Mouse (Mus musculus): Measurements from ENCODE around the gene Tmem235. TPM values are rescaled to one million over a fixed set of nuclear protein-coding genes. Genes with fewer than 3 reads are reported as not detected.

Gene Tmem235
- total and polyA plus RNA-seq, 2 experiments = not detected

GRCm38 (mm10) chr11:117820173-117820572 lies 40.4 kb upstream of the Tmem235 start:
- H3K36me3 ChIP-seq (ENCODE audit: control insufficient read depth, insufficient read depth, low read length) = peaks cover 4% of the 10 kb centered on the region; the same call in 1 of the 2 replicates
- H3K9ac ChIP-seq (ENCODE audit: low read depth, low read length) = no peak overlapping the region
- peaks cover 25% of the 10 kb centered on the region for H3K4me1 ChIP-seq (ENCODE audit: control insufficient read depth, insufficient read depth, low read length)
- 0 out of 2 replicates have a peak, but pooled peaks cover 4% of the 10 kb centered on the region for H3K79me2 ChIP-seq (ENCODE audit: control insufficient read depth, insufficient read depth, low read length)
- DNase-seq (ENCODE audit: extremely low read depth, low read depth, low spot score) = no peak
- no peak overlapping the region for H3K27ac ChIP-seq (replicated peaks; ENCODE audit: insufficient read depth, low read depth, low read length)
- TF ChIP-seq POLR2A (IDR thresholded peaks at IDR 0.05; ENCODE audit: extremely low read depth, insufficient read depth, low read length) = no peak
- no peak for TF ChIP-seq CTCF (IDR thresholded peaks at IDR 0.05; ENCODE audit: low read depth, low read length)
- 59% methylated on average over 7 of the region's 7 CpGs for WGBS
- no peak overlapping the region for H3K4me3 ChIP-seq (ENCODE audit: insufficient read depth, low read depth, low read length)
- H3K27me3 ChIP-seq (ENCODE audit: control insufficient read depth, insufficient read depth, low read length) = no peaks in the 10 kb centered on the region

- no peaks in the 10 kb centered on the region for H3K27me3 ChIP-seq (ENCODE audit: control insufficient read depth, insufficient read depth, low read length)
- TF ChIP-seq POLR2A (IDR thresholded peaks at IDR 0.05; ENCODE audit: extremely low read depth, insufficient read depth, low read length) = no peak
- TF ChIP-seq CTCF (IDR thresholded peaks at IDR 0.05; ENCODE audit: low read depth, low read length) = no peak
- no peak overlapping the region for H3K4me3 ChIP-seq (ENCODE audit: insufficient read depth, low read depth, low read length)
- peak; percentile 60 for DNase-seq (ENCODE audit: extremely low read depth, low read depth, low spot score)
- no peaks in the 10 kb centered on the region for H3K79me2 ChIP-seq (ENCODE audit: control insufficient read depth, insufficient read depth, low read length)
- no peak overlapping the region for H3K9ac ChIP-seq (ENCODE audit: low read depth, low read length)
- peaks cover 3% of the 10 kb centered on the region; the same call in 1 of the 2 replicates for H3K36me3 ChIP-seq (ENCODE audit: control insufficient read depth, insufficient read depth, low read length)
- H3K4me1 ChIP-seq (ENCODE audit: control insufficient read depth, insufficient read depth, low read length) = peaks cover 25% of the 10 kb centered on the region
- no peak overlapping the region for H3K27ac ChIP-seq (replicated peaks; ENCODE audit: insufficient read depth, low read depth, low read length)
- WGBS = 29% methylated on average over 9 of the region's 9 CpGs
Observed at GRCm38 (mm10) chr11:117821868-117822267, 38.7 kb upstream of the Tmem235 start.

DNA sequence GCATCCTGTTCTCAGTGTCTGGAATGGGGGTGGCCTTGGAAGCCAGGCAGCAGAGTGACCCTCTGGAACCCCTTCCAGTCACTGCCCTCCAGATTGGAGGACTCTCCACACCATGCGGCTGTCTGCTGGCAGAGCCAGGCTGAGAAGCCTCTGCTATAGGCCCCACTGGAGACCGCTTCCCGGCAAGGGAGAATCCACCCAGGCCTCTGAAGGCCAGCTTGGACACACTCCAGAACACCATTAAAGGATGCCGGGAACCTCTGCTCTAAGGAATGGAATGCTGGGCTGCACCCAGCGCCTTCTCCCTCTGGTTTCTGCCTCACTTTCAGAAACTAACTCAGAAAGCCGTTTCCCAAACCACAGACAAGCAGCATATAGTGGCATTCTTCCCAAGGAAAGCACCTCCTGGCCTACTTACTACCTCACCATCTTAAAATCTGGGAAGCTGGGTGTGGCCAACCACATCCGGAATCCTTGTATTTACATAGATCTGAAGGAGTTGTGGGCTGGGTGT lies 37.8 kb upstream of the Tmem235 start:
- Histone ChIP-seq H3K27me3 (ENCODE audit: control insufficient read depth, insufficient read depth, low read length) (no peaks in the 10 kb centered on the region), H3K79me2 (ENCODE audit: control insufficient read depth, insufficient read depth, low read length) (no peaks in the 10 kb centered on the region), H3K36me3 (ENCODE audit: control insufficient read depth, insufficient read depth, low read length) (no peaks in the 10 kb centered on the region; the same call in 1 of the 2 replicates), H3K4me1 (ENCODE audit: control insufficient read depth, insufficient read depth, low read length) (peaks cover 30% of the 10 kb centered on the region), H3K9ac (ENCODE audit: low read depth, low read length) (no peak overlapping the region), H3K4me3 (ENCODE audit: insufficient read depth, low read depth, low read length) (no peak overlapping the region), H3K27ac (replicated peaks; ENCODE audit: insufficient read depth, low read depth, low read length) (no peak overlapping the region)
- TF ChIP-seq CTCF (IDR thresholded peaks at IDR 0.05; ENCODE audit: low read depth, low read length) (no peak), POLR2A (IDR thresholded peaks at IDR 0.05; ENCODE audit: extremely low read depth, insufficient read depth, low read length) (no peak)
- WGBS = 78% methylated on average over 7 of the region's 7 CpGs
- no peak for DNase-seq (ENCODE audit: extremely low read depth, low read depth, low spot score)

DNA sequence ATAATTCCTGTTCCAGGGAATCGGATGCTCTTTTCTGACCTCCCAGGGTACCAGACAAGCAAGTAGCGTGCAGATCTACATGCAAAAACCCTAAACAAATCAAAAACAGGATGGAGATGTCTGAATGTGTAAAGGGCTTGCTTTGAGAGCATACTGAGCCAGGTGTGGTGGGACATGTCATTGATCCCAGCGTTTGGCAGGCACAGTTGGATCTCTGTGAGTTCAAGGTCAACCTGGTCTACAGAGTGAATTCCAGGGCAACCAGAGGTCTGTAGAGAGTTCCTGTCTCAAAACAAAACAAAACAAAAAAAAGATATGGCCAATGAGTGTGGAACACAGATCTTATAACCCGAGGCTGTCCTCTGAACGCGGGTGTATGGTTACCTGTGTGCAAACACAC lies 37.1 kb upstream of the Tmem235 start:
- Histone ChIP-seq H3K4me1 (ENCODE audit: control insufficient read depth, insufficient read depth, low read length) (peaks cover 36% of the 10 kb centered on the region), H3K27ac (replicated peaks; ENCODE audit: insufficient read depth, low read depth, low read length) (peak overlapping the region; percentile 38; the same call in 1 of the 2 replicates), H3K4me3 (ENCODE audit: insufficient read depth, low read depth, low read length) (no peak overlapping the region), H3K36me3 (ENCODE audit: control insufficient read depth, insufficient read depth, low read length) (no peaks in the 10 kb centered on the region), H3K9ac (ENCODE audit: low read depth, low read length) (no peak overlapping the region), H3K79me2 (ENCODE audit: control insufficient read depth, insufficient read depth, low read length) (no peaks in the 10 kb centered on the region), H3K27me3 (ENCODE audit: control insufficient read depth, insufficient read depth, low read length) (no peaks in the 10 kb centered on the region)
- 26% methylated on average over 6 of the region's 6 CpGs for WGBS
- DNase-seq (ENCODE audit: extremely low read depth, low read depth, low spot score) = peak; percentile 84
- TF ChIP-seq CTCF (IDR thresholded peaks at IDR 0.05; ENCODE audit: low read depth, low read length) (no peak), POLR2A (IDR thresholded peaks at IDR 0.05; ENCODE audit: extremely low read depth, insufficient read depth, low read length) (no peak)

GRCm38 (mm10) chr11:117824060-117824969 lies 36.2 kb upstream of the Tmem235 start:
- Histone ChIP-seq H3K4me3 (ENCODE audit: insufficient read depth, low read depth, low read length) (peak overlapping the region; percentile 12; the same call in 1 of the 2 replicates), H3K36me3 (ENCODE audit: control insufficient read depth, insufficient read depth, low read length) (no peaks in the 10 kb centered on the region), H3K79me2 (ENCODE audit: control insufficient read depth, insufficient read depth, low read length) (no peaks in the 10 kb centered on the region), H3K27ac (replicated peaks; ENCODE audit: insufficient read depth, low read depth, low read length) (peak overlapping the region; percentile 38), H3K4me1 (ENCODE audit: control insufficient read depth, insufficient read depth, low read length) (peaks cover 39% of the 10 kb centered on the region), H3K9ac (ENCODE audit: low read depth, low read length) (peak overlapping the region; percentile 17), H3K27me3 (ENCODE audit: control insufficient read depth, insufficient read depth, low read length) (no peaks in the 10 kb centered on the region)
- DNase-seq (ENCODE audit: extremely low read depth, low read depth, low spot score) = peak; percentile 70
- TF ChIP-seq POLR2A (IDR thresholded peaks at IDR 0.05; ENCODE audit: extremely low read depth, insufficient read depth, low read length) = no peak
- TF ChIP-seq CTCF (IDR thresholded peaks at IDR 0.05; ENCODE audit: low read depth, low read length) = peak; percentile 97
- 1% methylated on average over 23 of the region's 23 CpGs for WGBS
